9 mouse cellular contexts compared by ENCODE assay signal in genomic region chr7:134381407-134381861, GRCm38 (mm10). TPM values are rescaled to one million over a fixed set of nuclear protein-coding genes. Genes with fewer than 3 reads are reported as not detected.
DNase-seq lines count a peak whose midpoint lies in the region; ATAC-seq and TF ChIP-seq lines count a peak whose summit lies in the region.
"Had no signal": no experiment of that assay in that cellular context is flagged by ENCODE, and none has a peak within 500 bp of the region (broad histone marks: within the 10 kb centered on the region; RNA-seq: fewer than 3 reads in every experiment).

No protein-coding gene starts in this region.

- intact Hi-C loops in gastrocnemius, adult 2 months (cut with DNase I), result no loop called here

- no peak overlapping the region for H3K4me3 ChIP-seq in liver, embryonic 12.5 days
- H3K4me3 ChIP-seq in gastrocnemius, adult 2 months, result no peak overlapping the region
- H3K4me3 ChIP-seq in liver, postnatal 0 days (ENCODE audit: low read depth, low read length), result no peak overlapping the region
- H3K4me3 ChIP-seq: neural tube, embryonic 12.5 days had no signal

- no peak for TF ChIP-seq EP300 in liver, postnatal 0 days (IDR thresholded peaks at IDR 0.05; ENCODE audit: low read depth)

- peak; percentile 15 for DNase-seq in liver
- DNase-seq in brain, embryonic 14.5 days (ENCODE audit: low read depth), result peak; percentile 90
- DNase-seq in gastrocnemius, adult 2 months, result peak; percentile 21
- DNase-seq in kidney, postnatal 25 days, result peak; percentile 79 to 80
- peak; percentile 29 for DNase-seq in liver, postnatal 0 days
- peak; percentile 80 for DNase-seq in right cerebral cortex, postnatal 4 days

- H3K4me2 ChIP-seq in liver, embryonic 12.5 days, result no peak overlapping the region
- no peak overlapping the region for H3K4me2 ChIP-seq in liver, postnatal 0 days (ENCODE audit: low read depth, low read length)
- H3K4me2 ChIP-seq: neural tube, embryonic 12.5 days had no signal

- no peaks in the 10 kb centered on the region for H3K9me3 ChIP-seq in liver, embryonic 12.5 days (replicated peaks)
- no peaks in the 10 kb centered on the region for H3K9me3 ChIP-seq in liver, postnatal 0 days (ENCODE audit: low read length)
- H3K9me3 ChIP-seq: neural tube, embryonic 12.5 days had no signal

- TF ChIP-seq CTCF in brain, embryonic 14.5 days (IDR thresholded peaks at IDR 0.05; ENCODE audit: borderline replicate concordance, extremely low read depth, insufficient read depth, insufficient read length), result peak; percentile 36; the same call in 1 of the 2 replicates
- peak; percentile 5; the same call in 1 of the 2 replicates for TF ChIP-seq CTCF in gastrocnemius, adult 2 months (IDR thresholded peaks at IDR 0.05)
- TF ChIP-seq CTCF in liver, postnatal 0 days (IDR thresholded peaks at IDR 0.05; ENCODE audit: low read depth), result peak; percentile 19

- no peak overlapping the region for H3K27ac ChIP-seq in liver, embryonic 12.5 days
- no peak overlapping the region for H3K27ac ChIP-seq in gastrocnemius, adult 2 months
- no peak overlapping the region for H3K27ac ChIP-seq in liver, postnatal 0 days (ENCODE audit: low read depth)
- H3K27ac ChIP-seq: neural tube, embryonic 12.5 days had no signal

- no peak for TF ChIP-seq POLR2A in brain, embryonic 14.5 days (IDR thresholded peaks at IDR 0.05; ENCODE audit: borderline replicate concordance, extremely low read depth, insufficient read depth, insufficient read length, poor library complexity, severe bottlenecking)

- no peaks in the 10 kb centered on the region for H3K36me3 ChIP-seq in liver, embryonic 12.5 days
- H3K36me3 ChIP-seq in liver, postnatal 0 days (replicated peaks; ENCODE audit: insufficient read depth, low read length), result no peaks in the 10 kb centered on the region
- H3K36me3 ChIP-seq: neural tube, embryonic 12.5 days had no signal

- H3K27me3 ChIP-seq in liver, embryonic 12.5 days (replicated peaks), result no peaks in the 10 kb centered on the region
- no peaks in the 10 kb centered on the region for H3K27me3 ChIP-seq in liver, postnatal 0 days (ENCODE audit: insufficient read depth, low read length)
- H3K27me3 ChIP-seq: neural tube, embryonic 12.5 days had no signal

- WGBS in liver, embryonic 12.5 days (ENCODE audit: insufficient replicate concordance), result 43% methylated on average over 4 of the region's 4 CpGs
- 52% methylated on average over 4 of the region's 4 CpGs for WGBS in liver, postnatal 0 days (ENCODE audit: insufficient replicate concordance)

- H3K4me1 ChIP-seq in liver, embryonic 12.5 days, result no peaks in the 10 kb centered on the region
- H3K4me1 ChIP-seq in liver, postnatal 0 days (ENCODE audit: insufficient read depth), result no peaks in the 10 kb centered on the region

- no peak overlapping the region for H3K9ac ChIP-seq in liver, embryonic 12.5 days
- H3K9ac ChIP-seq in liver, postnatal 0 days (replicated peaks), result no peak overlapping the region
- H3K9ac ChIP-seq: neural tube, embryonic 12.5 days had no signal

- no peak for ATAC-seq in liver, embryonic 12.5 days
- no peak for ATAC-seq in liver, postnatal 0 days
- ATAC-seq in inflammation-experienced regulatory T-cells, adult 6 months, result no peak

RNA-seq across cellular contexts. Expression of gene D7Ertd443e, which starts 4.0 kb away (rescaled TPM):
- 0.06 TPM in 1 of 2 replicates, not detected in the other for polyA plus RNA-seq in liver, embryonic 12.5 days (2016; fragmentation: Nextera tagmentation; extraction: Ambion mirVana)
- 0.15 and 0.36 TPM in 2 replicates for polyA plus RNA-seq in brain, embryonic 14.5 days (2012; rRNA removed)
- total RNA-seq in gastrocnemius, adult 2 months (2021), result not detected
- polyA plus RNA-seq in liver, postnatal 0 days (2015; fragmentation: Nextera tagmentation; extraction: Ambion mirVana), result not detected in 2 replicates
- not detected for polyA plus RNA-seq in inflammation-experienced regulatory T-cells, adult 6 months (2017; shearing (Covaris generic))
- polyA plus RNA-seq: neural tube, embryonic 12.5 days had no signal

Comparison
In these comparisons a context has a peak if more than half of its experiments do, and no peak if none do; other contexts are left out.
1. DNase-seq: peak in every context shown above with its lines; median percentile 90 in brain, embryonic 14.5 days; 80 in right cerebral cortex, postnatal 4 days; 80 in kidney, postnatal 25 days; 29 in liver, postnatal 0 days; 21 in gastrocnemius, adult 2 months; 15 in liver.